Mouse (Mus musculus): ENCODE data around the gene Gm4871.

Gene Gm4871

DNA sequence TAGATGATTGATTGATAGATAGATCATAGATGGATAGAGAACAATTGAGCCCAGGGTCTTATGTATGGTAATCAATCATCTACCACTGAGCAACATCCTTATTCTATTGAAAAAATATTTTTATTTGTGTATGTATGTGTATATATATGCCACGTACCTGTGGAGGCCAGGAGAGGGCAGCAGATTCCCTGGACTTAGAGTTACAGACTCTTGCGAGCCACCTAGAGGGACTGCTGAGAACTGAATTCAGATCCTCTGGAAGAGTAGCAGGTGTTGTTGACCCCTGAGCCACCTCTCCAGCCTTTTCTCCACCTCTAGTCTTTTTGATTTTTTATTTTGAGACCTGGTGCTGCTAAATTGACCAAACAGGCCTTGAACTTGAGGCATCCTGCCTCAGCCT lies 34.1 kb downstream of the Gm4871 start:
- DNase-seq (ENCODE audit: low spot score in 2 of 2) = no peak

DNA sequence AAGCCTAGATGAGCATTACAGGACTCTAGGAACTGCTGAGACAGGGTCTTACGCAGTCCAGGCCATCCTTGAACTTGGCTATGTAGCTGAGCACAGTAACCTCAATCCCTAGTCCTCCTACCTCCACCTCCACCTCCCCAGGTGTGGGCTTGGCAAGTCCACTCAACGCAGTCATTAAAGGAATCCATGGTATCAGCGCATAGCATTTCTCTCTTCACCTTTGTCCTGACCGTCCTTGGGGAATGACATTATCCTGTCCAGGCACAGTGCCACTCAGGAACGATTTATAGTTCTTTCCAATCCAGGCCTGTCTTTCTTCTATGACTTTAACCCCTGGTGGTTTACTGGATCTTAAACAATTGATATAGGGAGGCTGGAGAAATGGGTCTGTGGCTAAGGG lies 42.1 kb downstream of the Gm4871 start:
- DNase-seq (ENCODE audit: low spot score in 2 of 2) = no peak

GRCm38 (mm10) chr5:144990051-144990450 lies 42.5 kb downstream of the Gm4871 start:
- DNase-seq (ENCODE audit: low spot score in 2 of 2) = no peak

- no peak for DNase-seq (ENCODE audit: low spot score in 2 of 2)
Measured at GRCm38 (mm10) chr5:144989061-144989405, 43.5 kb downstream of the Gm4871 start.

DNA sequence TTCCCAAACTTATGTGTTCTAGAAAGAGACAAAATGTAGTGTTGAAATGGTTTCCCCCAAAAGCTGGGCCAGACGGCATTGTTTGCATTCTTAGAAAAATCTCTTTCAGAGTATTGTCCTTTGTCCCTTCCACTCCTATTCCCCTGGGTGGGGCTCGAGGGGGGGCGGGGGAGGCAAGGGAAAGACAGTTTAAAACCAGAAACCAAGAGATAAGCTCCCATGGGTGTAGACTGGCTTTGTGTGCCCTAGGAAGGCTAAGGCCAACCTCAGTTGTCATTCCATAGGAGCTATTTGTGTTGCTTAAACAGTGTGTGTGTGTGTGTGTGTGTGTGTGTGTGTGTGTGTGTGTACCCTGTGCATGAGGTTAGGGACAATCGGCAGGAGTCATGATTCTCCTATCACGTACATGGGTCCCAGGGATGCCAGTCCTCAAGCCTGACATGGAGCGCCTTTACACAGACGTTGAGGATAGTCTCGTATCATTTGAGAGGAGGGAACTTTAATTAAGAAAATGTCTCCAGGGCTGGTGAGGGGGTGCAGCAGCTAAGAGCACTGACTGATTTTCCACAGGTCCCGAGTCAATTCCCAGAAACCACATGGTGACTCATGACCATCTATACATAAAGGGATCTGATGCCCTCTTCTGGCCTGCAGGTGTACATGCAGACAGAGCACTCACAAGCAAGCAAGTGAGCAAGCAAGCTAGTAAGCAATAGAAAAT lies 44.1 kb downstream of the Gm4871 start:
- no peak for DNase-seq (ENCODE audit: low spot score in 2 of 2)

GRCm38 (mm10) chr5:144987561-144987960 lies 45.0 kb downstream of the Gm4871 start:
- DNase-seq (ENCODE audit: low spot score in 2 of 2) = no peak

DNA sequence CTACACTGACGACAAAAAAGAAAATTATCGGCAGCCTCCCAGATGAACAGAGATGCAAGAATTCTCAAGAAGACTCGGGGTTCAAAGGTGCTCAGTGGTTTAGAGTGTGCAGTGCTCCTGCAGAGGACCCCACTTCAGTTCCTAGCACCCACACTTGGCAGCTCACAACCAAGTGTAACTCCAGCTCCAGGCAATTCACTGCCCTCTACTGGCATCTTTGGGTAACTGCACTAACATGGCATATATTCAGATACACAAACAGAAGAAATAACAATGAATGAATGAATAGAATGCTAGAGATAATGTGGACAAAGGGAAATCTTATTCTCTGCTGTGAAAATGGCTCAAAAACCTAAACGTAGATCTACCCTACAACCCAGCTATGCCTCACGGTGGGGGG lies 47.7 kb downstream of the Gm4871 start:
- no peak for DNase-seq (ENCODE audit: low spot score in 2 of 2)

GRCm38 (mm10) chr5:144983227-144983626 lies 49.3 kb downstream of the Gm4871 start:
- no peak for DNase-seq (ENCODE audit: low spot score in 2 of 2)

Measured in spleen, postnatal 14 days (tissue).